Comparison of ENCODE assay signal across 24 mouse cellular contexts in genomic region chr6:37572935-37573334, GRCm38 (mm10). TPM values are rescaled to one million over a fixed set of nuclear protein-coding genes. Genes with fewer than 3 reads are reported as not detected.
"Had no signal": no experiment of that assay in that cellular context is flagged by ENCODE, and none has a peak within 500 bp of the region (broad histone marks: within the 10 kb centered on the region; RNA-seq: fewer than 3 reads in every experiment).

No protein-coding gene starts in this region.

- H3K4me2 ChIP-seq: lung, embryonic 14.5 days; midbrain, embryonic 12.5 days; neural tube, embryonic 13.5 days; neural tube, embryonic 15.5 days had no signal

- H3K4me3 ChIP-seq: midbrain, embryonic 10.5 days; midbrain, embryonic 12.5 days; myocyte; neural tube, embryonic 13.5 days; neural tube, embryonic 15.5 days had no signal

- DNase-seq: lung, adult 18-20 months; lung, embryonic 14.5 days; lung, postnatal 10 days; lung, postnatal 4 days; midbrain, embryonic 14.5 days; retina, postnatal 1 day; right cerebral cortex, adult 18-20 months; right cerebral cortex, postnatal 25 days; right cerebral cortex, postnatal 4 days; spleen, adult 18-20 months; thymus, adult 18-20 months; thymus, postnatal 25 days had no signal

- H3K27me3 ChIP-seq: midbrain, embryonic 12.5 days; neural tube, embryonic 13.5 days; neural tube, embryonic 15.5 days had no signal

- H3K36me3 ChIP-seq: midbrain, embryonic 10.5 days; midbrain, embryonic 12.5 days; neural tube, embryonic 13.5 days; neural tube, embryonic 15.5 days had no signal

- H3K9me3 ChIP-seq: midbrain, embryonic 10.5 days; midbrain, embryonic 12.5 days; neural tube, embryonic 13.5 days; neural tube, embryonic 15.5 days had no signal

- H3K9ac ChIP-seq: lung, embryonic 14.5 days; midbrain, embryonic 12.5 days; neural tube, embryonic 13.5 days; neural tube, embryonic 15.5 days had no signal

- H3K4me1 ChIP-seq: midbrain, embryonic 10.5 days; midbrain, embryonic 12.5 days; neural tube, embryonic 13.5 days; neural tube, embryonic 15.5 days had no signal

- H3K27ac ChIP-seq: midbrain, embryonic 10.5 days; midbrain, embryonic 12.5 days; neural tube, embryonic 13.5 days; neural tube, embryonic 15.5 days had no signal

- ATAC-seq: midbrain, embryonic 16.5 days had no signal

RNA-seq across cellular contexts. Expression of gene Akr1d1, which starts 43.0 kb away (rescaled TPM):
- total RNA-seq: megakaryocyte, adult 5-6 weeks; megakaryocyte-erythroid progenitor cell, adult 5-6 weeks had no signal
- polyA plus RNA-seq: lung, embryonic 14.5 days; lung, embryonic 16.5 days; midbrain, embryonic 10.5 days; midbrain, embryonic 12.5 days; midbrain, embryonic 14.5 days; midbrain, embryonic 16.5 days; myocyte; neural tube, embryonic 11.5 days; neural tube, embryonic 13.5 days; neural tube, embryonic 15.5 days; small intestine, adult 2 months; stomach, embryonic 14.5 days had no signal
